Mouse (Mus musculus): ENCODE measurements around the gene Tbx1. TPM values are rescaled to one million over a fixed set of nuclear protein-coding genes. Genes with fewer than 3 reads are reported as not detected.

The Tbx1 gene
- under 1 TPM; 0.68 to 0.78 TPM for total RNA-seq (2021)

- intact Hi-C loops (cut with DNase I) = no loop called here
- no peak for DNase-seq (ENCODE audit: low spot score)
Measured at GRCm38 (mm10) chr16:18589804-18590790, at the start of gene Tbx1. TSS of gene Tbx1 (minus strand) at chr16:18590671.

DNA sequence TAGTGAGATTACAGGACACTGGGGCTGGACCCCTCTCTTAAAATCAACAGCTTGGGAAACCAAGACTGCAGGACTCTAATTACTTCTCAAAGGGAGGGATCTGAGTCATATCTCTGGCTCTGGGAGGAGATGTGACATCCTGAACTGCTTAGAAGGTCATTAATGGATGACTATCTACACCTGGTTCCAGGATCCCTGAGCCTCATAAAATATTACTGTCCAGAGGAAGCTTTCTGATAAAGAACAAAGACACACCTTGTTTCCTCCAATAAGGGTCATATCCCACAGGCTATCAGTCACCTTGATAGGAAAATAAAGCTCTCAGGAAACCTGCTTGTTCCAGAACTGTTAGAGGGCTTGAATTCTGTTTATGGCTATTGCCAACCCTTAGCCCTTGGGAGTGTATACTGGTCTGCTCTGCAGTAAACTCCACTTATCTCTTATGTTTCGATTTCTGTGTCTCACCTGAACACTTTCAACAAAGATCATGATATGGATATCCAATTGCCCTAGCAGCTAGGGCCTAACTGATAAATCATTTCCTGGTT is 49.0 kb upstream of the Tbx1 start:
- intact Hi-C loops (cut with DNase I) = no loop called here
- no peak for DNase-seq (ENCODE audit: low spot score)

GRCm38 (mm10) chr16:18638396-18638795 is 47.9 kb upstream of the Tbx1 start:
- intact Hi-C loops (cut with DNase I) = no loop called here
- no peak for DNase-seq (ENCODE audit: low spot score)

GRCm38 (mm10) chr16:18636804-18637203 is 46.3 kb upstream of the Tbx1 start:
- intact Hi-C loops (cut with DNase I) = no loop called here
- DNase-seq (ENCODE audit: low spot score) = no peak

- no peak for DNase-seq (ENCODE audit: low spot score)
Measured at GRCm38 (mm10) chr16:18636401-18636800, 45.9 kb upstream of the Tbx1 start.

DNA sequence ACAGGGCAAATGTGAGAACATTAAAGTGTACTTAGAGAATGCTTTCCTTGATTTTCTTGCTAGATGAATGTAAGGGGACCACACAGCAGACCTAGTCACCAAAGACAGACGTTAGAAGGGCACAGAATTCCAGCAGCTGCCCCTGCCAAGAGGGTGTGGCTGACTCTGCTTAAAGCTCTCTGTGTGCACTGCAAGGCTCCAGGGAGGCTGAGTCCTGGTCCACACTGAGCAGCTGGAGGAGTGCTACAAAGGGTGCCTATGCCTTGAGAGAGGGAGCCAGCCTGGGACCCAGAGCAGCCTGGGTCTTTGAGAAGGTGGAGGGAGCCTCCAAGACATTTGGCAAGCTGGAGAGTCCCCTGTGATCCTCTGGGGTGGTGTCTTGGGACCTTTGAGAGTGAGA is 42.9 kb upstream of the Tbx1 start:
- intact Hi-C loops (cut with DNase I) = no loop called here
- DNase-seq (ENCODE audit: low spot score) = no peak

More at GRCm38 (mm10) chr16:18636401-18636800, 45.9 kb upstream of the Tbx1 start:
- intact Hi-C loops (cut with DNase I) = no loop called here

DNA sequence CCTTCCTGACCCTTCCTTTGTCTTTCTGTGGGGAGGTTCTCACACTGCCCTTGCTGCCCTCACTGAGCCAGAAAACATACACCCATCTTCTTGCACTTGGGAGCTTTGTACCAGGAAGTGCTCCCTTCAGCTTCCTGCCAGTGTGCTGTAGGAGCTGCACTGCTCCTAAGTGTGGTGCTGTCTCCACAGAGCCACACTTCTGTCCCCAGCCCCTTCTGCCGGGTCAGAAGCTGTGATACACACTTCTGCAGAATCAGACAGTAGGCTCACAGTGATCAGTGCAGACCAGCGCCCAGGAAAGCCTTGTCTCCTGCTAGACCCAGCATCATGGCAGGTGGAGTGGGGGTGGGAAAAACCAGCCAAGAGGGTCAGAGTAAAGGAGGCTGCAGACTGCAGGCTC is 42.3 kb upstream of the Tbx1 start:
- no peak for DNase-seq (ENCODE audit: low spot score)

DNA sequence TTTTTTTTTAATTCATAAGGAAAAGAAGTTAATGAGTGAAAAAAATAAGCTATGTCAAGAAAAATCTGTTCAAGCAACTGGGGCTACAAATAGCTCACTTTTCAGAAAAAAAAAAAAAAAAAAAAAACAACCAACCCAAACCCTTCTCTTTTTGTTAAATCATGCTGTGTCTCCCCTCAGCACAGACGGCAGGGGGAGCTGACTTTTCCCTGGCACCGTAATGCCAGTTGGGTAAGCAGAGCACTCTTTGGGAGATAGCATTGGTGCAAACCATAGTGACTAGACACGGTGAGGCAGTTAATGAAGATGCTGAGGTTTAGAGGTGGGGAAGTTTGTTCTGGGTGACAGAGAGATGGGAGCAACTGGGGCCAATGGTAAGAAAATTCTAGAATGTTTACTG is 41.6 kb upstream of the Tbx1 start:
- intact Hi-C loops (cut with DNase I) = no loop called here
- no peak for DNase-seq (ENCODE audit: low spot score)

More for the DNA sequence above, 42.3 kb upstream of the Tbx1 start:
- intact Hi-C loops (cut with DNase I) = no loop called here

DNA sequence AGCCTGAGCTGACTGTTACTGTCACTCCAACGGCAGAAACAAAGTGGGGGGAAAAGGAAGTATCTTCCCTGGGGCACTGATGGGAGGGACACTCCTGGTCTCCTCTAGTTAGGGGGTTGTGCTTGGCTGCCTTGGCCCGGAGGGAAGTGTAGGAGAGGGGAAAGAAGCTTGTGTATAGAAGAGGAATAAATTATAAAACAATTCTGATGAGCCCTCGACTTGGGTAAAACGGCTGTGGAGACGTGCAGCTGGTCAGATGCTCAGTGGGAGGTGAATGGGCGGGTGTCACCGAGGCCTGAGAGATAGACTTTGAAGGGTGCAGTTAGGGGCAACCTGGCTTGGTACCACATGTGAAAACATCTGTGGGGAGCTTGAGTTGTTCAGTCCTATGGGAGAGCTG is 40.7 kb upstream of the Tbx1 start:
- intact Hi-C loops (cut with DNase I) = no loop called here
- DNase-seq (ENCODE audit: low spot score) = no peak

- intact Hi-C loops (cut with DNase I) = no loop called here
- DNase-seq (ENCODE audit: low spot score) = no peak
Measured at GRCm38 (mm10) chr16:18630291-18630690, 39.8 kb upstream of the Tbx1 start.

DNA sequence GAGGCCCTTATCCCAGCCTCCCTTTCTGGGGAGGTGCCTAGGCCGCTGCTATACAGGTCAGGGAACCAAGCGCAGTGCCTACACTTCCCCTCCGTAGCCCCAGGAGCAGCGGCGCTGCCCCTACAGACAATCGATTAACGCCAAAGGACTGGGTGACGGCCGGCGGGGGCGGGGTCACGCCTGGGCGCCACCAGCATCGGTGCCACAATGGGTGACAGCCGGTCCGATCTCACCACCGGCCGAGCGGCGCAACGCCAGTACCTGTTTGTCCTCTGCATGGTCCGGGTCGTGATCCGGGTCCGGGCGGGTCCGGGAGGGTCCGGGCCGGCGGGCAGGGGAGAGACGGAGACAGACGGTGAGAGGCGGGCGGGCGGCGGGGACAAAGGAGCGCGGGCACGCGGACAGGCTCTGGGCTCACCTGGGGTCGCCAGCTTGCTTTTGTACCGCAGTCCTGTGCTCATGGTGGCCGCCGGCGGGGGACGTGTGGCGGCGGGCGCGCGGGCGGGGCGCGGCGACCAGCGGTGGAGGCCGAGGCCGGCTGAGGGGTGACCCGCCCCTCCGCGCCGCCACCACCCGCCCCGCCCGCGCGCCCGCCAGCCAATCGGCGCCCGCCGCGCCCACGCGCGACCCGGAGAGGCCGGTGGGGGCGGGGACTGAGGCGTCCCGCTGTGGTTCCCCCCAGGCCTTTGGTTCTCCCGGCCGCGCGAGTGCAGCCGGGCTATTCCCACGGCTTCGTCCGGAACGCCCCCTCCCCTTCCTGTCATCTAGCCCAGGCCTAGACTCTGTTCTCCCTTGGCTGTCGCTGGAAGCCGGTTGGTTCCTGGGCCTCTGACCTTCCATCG is 39.1 kb upstream of the Tbx1 start, which contains the start of gene Sept5:
Gene Sept5 (minus strand): TSS at position 565 of the 842 bp plus-strand sequence.
- peak; percentile 59 for DNase-seq (ENCODE audit: low spot score)
- intact Hi-C loops (cut with DNase I) = loop anchor here (5.0 to 10.0 kb wide), 2 partner anchors 168 to 735 kb away; partner anchors contain the start of genes Dgcr2, Gm20518, Tssk1 and Tssk2

- DNase-seq (ENCODE audit: low spot score) = no peak
- intact Hi-C loops (cut with DNase I) = loop anchor here (5.0 to 10.0 kb wide), 2 partner anchors 168 to 734 kb away; partner anchors contain the start of genes Dgcr2, Gm20518, Tssk1 and Tssk2
Measured at GRCm38 (mm10) chr16:18628948-18629340, 38.5 kb upstream of the Tbx1 start.

DNA sequence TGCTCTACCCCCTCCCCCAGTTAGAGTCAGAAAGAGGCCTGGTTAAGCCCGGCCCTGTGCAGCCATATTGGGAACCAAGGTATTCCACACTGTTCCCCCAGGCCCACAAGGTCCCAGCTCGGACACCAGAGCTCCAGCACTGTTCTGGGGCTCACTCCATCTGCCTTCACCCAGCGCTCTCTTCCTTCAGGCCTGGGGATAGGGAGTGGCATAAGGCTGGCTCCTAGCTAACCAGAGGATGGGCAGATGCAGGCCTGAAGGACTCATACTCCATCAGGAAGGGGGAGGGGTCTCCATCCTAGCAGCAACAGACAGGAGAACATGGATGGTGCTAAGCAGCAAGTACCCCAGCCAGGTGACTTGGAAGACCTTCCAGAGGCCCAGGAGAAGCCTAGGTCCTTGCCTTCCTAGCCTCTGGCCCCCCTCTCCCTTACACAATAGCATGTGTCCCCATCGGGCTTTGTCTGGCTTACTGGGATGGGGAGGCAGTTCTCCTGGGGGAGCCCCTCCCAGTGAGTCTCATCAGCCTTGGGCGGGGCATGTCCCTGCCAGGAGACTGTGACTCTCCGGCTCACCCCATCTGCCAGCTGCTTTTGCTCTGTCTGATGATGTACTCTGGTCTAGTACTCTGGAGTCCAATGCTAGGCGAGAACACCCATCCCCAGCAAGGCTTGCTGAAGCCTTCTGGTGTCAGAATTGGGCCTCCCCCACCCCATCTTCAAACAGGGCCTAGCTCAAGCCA is 37.9 kb upstream of the Tbx1 start:
- no peak for DNase-seq (ENCODE audit: low spot score)
- intact Hi-C loops (cut with DNase I) = loop anchor here (5.0 to 10.0 kb wide), 2 partner anchors 169 to 734 kb away; partner anchors contain the start of genes Dgcr2, Gm20518, Tssk1 and Tssk2

- intact Hi-C loops (cut with DNase I) = loop anchor here (5.0 to 10.0 kb wide), 2 partner anchors 170 to 732 kb away; partner anchors contain the start of genes Dgcr2, Gm20518, Tssk1 and Tssk2
Measured at GRCm38 (mm10) chr16:18627163-18627562, 36.7 kb upstream of the Tbx1 start.

GRCm38 (mm10) chr16:18626376-18626878 is 36.0 kb upstream of the Tbx1 start, which contains the start of gene Gm49601:
TSS of gene Gm49601 (minus strand) at chr16:18626427.
- intact Hi-C loops (cut with DNase I) = loop anchor here (1.0 to 10.0 kb wide), 3 partner anchors 52 to 732 kb away; partner anchors contain the start of genes Dgcr2, Gm20518, Tssk1 and Tssk2
- DNase-seq (ENCODE audit: low spot score) = peak; percentile 66

More at GRCm38 (mm10) chr16:18627163-18627562, 36.7 kb upstream of the Tbx1 start:
- no peak for DNase-seq (ENCODE audit: low spot score)

- intact Hi-C loops (cut with DNase I) = loop anchor here (1.0 to 10.0 kb wide), 3 partner anchors 52 to 731 kb away; partner anchors contain the start of genes Dgcr2, Gm20518, Tssk1 and Tssk2
- DNase-seq (ENCODE audit: low spot score) = no peak
Measured at GRCm38 (mm10) chr16:18625791-18626311, 35.4 kb upstream of the Tbx1 start.

DNA sequence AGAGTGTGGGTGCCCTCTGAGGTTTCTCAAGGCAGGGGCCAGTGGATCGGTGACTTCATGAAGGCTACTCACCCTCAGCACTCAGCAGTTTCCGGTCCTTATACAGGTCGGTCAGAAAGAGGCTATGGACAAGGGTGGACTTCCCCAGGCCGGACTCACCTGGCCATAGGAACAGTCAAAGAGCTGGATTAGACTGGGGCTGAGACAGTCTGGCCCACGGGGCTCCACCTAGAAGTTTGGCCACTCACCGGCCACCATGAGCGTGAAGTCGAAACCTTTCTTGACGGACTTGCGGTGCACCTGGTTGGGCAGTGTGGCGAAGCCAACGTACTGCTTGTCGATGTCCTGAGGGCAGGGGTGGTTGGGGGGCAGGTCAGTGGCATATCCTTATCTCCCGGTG is 34.6 kb upstream of the Tbx1 start:
- no peak for DNase-seq (ENCODE audit: low spot score)
- intact Hi-C loops (cut with DNase I) = loop anchor here (5.0 to 10.0 kb wide), 2 partner anchors 172 to 730 kb away; partner anchors contain the start of genes Dgcr2, Gm20518, Tssk1 and Tssk2

DNA sequence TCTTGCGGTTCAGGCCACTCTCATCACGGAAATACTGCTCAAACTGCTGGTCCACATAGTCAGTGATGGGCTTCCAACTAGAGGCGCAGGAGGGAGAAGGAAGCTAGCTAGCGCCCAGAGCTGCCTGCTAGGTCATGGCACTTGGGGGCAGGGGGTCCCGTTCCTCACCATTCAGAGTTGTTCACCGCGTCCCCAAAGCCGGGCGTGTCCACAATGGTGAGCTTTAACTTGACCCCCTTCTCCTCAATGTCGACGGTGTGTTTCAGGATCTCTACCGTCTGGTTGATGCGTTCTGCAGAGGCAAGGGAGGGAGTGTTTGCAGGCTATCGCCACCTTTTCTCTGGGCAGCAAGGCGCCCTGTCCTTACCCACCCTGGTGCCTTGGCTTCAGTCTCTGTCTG is 34.2 kb upstream of the Tbx1 start:
- no peak for DNase-seq (ENCODE audit: low spot score)
- intact Hi-C loops (cut with DNase I) = loop anchor here (5.0 to 10.0 kb wide), 2 partner anchors 173 to 730 kb away; partner anchors contain the start of genes Dgcr2, Gm20518, Tssk1 and Tssk2

Measured in heart, postnatal 25 days (tissue).